Mouse (Mus musculus) retina, postnatal 1 day (tissue): Measurements from ENCODE around the gene Zkscan7.
"Not testable (repeated sequence)": the region's sequence is repeated elsewhere in the genome, so short reads cannot be mapped to it uniquely, and the experiment has no call there.

Source experiments
- DNase-seq: peaks from one replicate; pipeline ENCODE4 v3.0.0-alpha.2; 2012

Gene Zkscan7

GRCm38 (mm10) chr9:122885385-122885784 is at the start of gene Zkscan7:
Zkscan7 (plus strand) TSS chr9:122885685.
- DNase-seq: no peak

GRCm38 (mm10) chr9:122836126-122836525 is 49.4 kb upstream of the Zkscan7 start:
- DNase-seq: no peak

- peak; percentile 77 for DNase-seq
Measured at GRCm38 (mm10) chr9:122836790-122837189, 48.7 kb upstream of the Zkscan7 start.

GRCm38 (mm10) chr9:122837216-122837615 is 48.3 kb upstream of the Zkscan7 start:
- no peak for DNase-seq

- DNase-seq: peak; percentile 44
Measured at GRCm38 (mm10) chr9:122837680-122838079, 47.8 kb upstream of the Zkscan7 start.

- DNase-seq: no peak
Measured at GRCm38 (mm10) chr9:122843760-122844159, 41.7 kb upstream of the Zkscan7 start, which contains the start of gene Gm35549. Gm35549 (minus strand) TSS chr9:122844035.

- no peak for DNase-seq
Measured at GRCm38 (mm10) chr9:122845621-122846020, 39.9 kb upstream of the Zkscan7 start.

GRCm38 (mm10) chr9:122846156-122846555 is 39.3 kb upstream of the Zkscan7 start:
- no peak for DNase-seq

- DNase-seq: not testable (repeated sequence)
Measured at GRCm38 (mm10) chr9:122847811-122848311, 37.6 kb upstream of the Zkscan7 start.

GRCm38 (mm10) chr9:122854526-122854925 is 31.0 kb upstream of the Zkscan7 start:
- no peak for DNase-seq

GRCm38 (mm10) chr9:122855141-122855540 is 30.3 kb upstream of the Zkscan7 start:
- DNase-seq: not testable (repeated sequence)

GRCm38 (mm10) chr9:122855617-122856016 is 29.9 kb upstream of the Zkscan7 start:
- no peak for DNase-seq

- no peak for DNase-seq
Measured at GRCm38 (mm10) chr9:122856716-122857115, 28.8 kb upstream of the Zkscan7 start.

- DNase-seq: no peak
Measured at GRCm38 (mm10) chr9:122860752-122861151, 24.7 kb upstream of the Zkscan7 start.

- DNase-seq: no peak
Measured at GRCm38 (mm10) chr9:122863731-122864130, 21.8 kb upstream of the Zkscan7 start.

- no peak for DNase-seq
Measured at GRCm38 (mm10) chr9:122864848-122865247, 20.6 kb upstream of the Zkscan7 start.

- DNase-seq: peak; percentile 94
Measured at GRCm38 (mm10) chr9:122865697-122866166, 19.8 kb upstream of the Zkscan7 start, which contains the start of gene Zfp445. Zfp445 (minus strand) TSS chr9:122866006.

- no peak for DNase-seq
Measured at GRCm38 (mm10) chr9:122866192-122866591, 19.3 kb upstream of the Zkscan7 start.

GRCm38 (mm10) chr9:122872595-122872994 is 12.9 kb upstream of the Zkscan7 start:
- no peak for DNase-seq

- DNase-seq: no peak
Measured at GRCm38 (mm10) chr9:122874653-122875052, 10.8 kb upstream of the Zkscan7 start.

GRCm38 (mm10) chr9:122875145-122875544 is 10.3 kb upstream of the Zkscan7 start:
- no peak for DNase-seq

GRCm38 (mm10) chr9:122886372-122887179 is 1.1 kb downstream of the Zkscan7 start:
- peak; percentile 88 for DNase-seq

- DNase-seq: no peak
Measured at GRCm38 (mm10) chr9:122901047-122901446, 15.6 kb downstream of the Zkscan7 start.
